Mouse (Mus musculus): Measurements from ENCODE around the gene B3galnt1.

DNA sequence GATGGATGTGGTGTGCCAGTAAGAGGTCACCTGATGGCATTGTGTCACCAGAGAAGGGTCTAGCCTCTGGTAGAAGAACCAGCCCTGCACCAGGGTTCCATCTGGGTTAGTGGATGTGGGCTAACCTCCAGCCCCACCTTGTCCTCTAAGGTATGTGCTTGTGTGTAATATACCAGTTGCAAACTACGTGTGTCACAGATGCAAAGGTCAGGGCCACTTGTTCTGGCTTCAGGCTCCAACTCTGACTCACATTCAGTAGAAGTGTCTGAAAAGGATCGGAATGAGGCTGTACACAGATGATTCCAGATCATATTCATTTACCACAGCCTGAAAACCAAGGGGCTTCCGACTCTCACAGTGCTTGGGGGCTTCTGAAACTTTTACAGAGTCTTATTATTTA, 35.8 kb upstream of the B3galnt1 start:
- no peak for TF ChIP-seq CTCF (IDR thresholded peaks at IDR 0.05; ENCODE audit: borderline replicate concordance, control insufficient read depth, extremely low read depth, insufficient read depth, low read length, poor library complexity)
- no peak for TF ChIP-seq POLR2A (IDR thresholded peaks at IDR 0.05; ENCODE audit: control insufficient read depth, extremely low read depth, insufficient read depth, low read length, poor library complexity)

Measured in thymus, adult 2 months (tissue).